Mouse (Mus musculus) stomach, postnatal 0 days (tissue): ENCODE data around the gene Ifitm6. TPM values are rescaled to one million over a fixed set of nuclear protein-coding genes. Genes with fewer than 3 reads are reported as not detected.
"Not testable (repeated sequence)": the region's sequence is repeated elsewhere in the genome, so short reads cannot be mapped to it uniquely, and the experiment has no call there.

ENCODE experiments used
- ATAC-seq: fragments of 200-750 bp; cut with Nextera tagmentation; 2 replicates; pipeline ENCODE4 v1.8.0; 2017; ENCODE audit not compliant: low FRiP score, low TSS enrichment
- DNase-seq: peaks from one replicate; pipeline ENCODE4 v3.0.0-alpha.2; 2016; ENCODE audit warnings: low spot score
- H3K27ac ChIP-seq: fragments of 300-500 bp; sonication (generic); replicated peaks from 2 replicates; pipeline ENCODE4 v1.5.1; 2014; ENCODE audit warnings: mild to moderate bottlenecking, control low read depth
- H3K27me3 ChIP-seq: fragments of 300-500 bp; sonication (generic); 2 replicates; pipeline ENCODE4 v1.6.1; 2014; ENCODE audit warnings: low read length; ENCODE audit not compliant: control insufficient read depth, insufficient read depth
- H3K36me3 ChIP-seq: fragments of 300-500 bp; sonication (generic); 2 replicates; pipeline ENCODE4 v1.6.1; 2014; ENCODE audit warnings: low read length, mixed read lengths; ENCODE audit not compliant: control insufficient read depth, insufficient read depth
- H3K4me1 ChIP-seq: fragments of 300-500 bp; sonication (generic); replicated peaks from 2 replicates; pipeline ENCODE4 v1.6.1; 2014; ENCODE audit warnings: antibody characterized with exemption; ENCODE audit not compliant: control insufficient read depth, insufficient read depth
- H3K4me2 ChIP-seq: fragments of 300-500 bp; sonication (generic); replicated peaks from 2 replicates; pipeline ENCODE4 v1.6.1; 2014; ENCODE audit warnings: low read depth, mild to moderate bottlenecking, control low read depth, moderate library complexity
- H3K4me3 ChIP-seq: fragments of 300-500 bp; sonication (generic); 2 replicates; pipeline ENCODE4 v1.5.1; 2014; ENCODE audit warnings: low read depth, low read length, control low read depth
- H3K9ac ChIP-seq: fragments of 300-500 bp; sonication (generic); 2 replicates; pipeline ENCODE4 v1.6.1; 2014; ENCODE audit warnings: mild to moderate bottlenecking, low read length, control low read depth, mixed read lengths
- H3K9me3 ChIP-seq: fragments of 300-500 bp; sonication (generic); 2 replicates; pipeline ENCODE4 v1.6.1; 2016; ENCODE audit warnings: low read length; ENCODE audit not compliant: control insufficient read depth
- CTCF ChIP-seq: IDR thresholded peaks from 2 replicates; pipeline ENCODE4 v1.5.1; 2016; ENCODE audit warnings: antibody characterized with exemption, low read depth, mild to moderate bottlenecking, moderate library complexity
- EP300 ChIP-seq: optimal IDR thresholded peaks from 2 replicates; pipeline ENCODE3; 2016; ENCODE audit warnings: antibody characterized with exemption
- WGBS: fragments of 180-500 bp; shearing (Covaris S2); extraction: QIAGEN DNeasy Blood & Tissue Kit; methylation state at CpG from one replicate; pipeline ENCODE4 v1.1.7; 2014; 5-methylcytosine and 5-hydroxymethylcytosine counted together
- polyA plus RNA-seq: library from polyadenylated mRNA; unstranded; fragments of >200 nt; fragmentation: Nextera tagmentation; extraction: Ambion mirVana; gene quantifications from 2 replicates; pipeline ENCODE4 v1.2.1, GENCODE M21; 2015

Gene Ifitm6
- polyA plus RNA-seq, 1 experiment from 2014 or later = 0.40 TPM

- 39% methylated on average over 3 of the region's 3 CpGs for WGBS
- H3K4me1 ChIP-seq = peaks cover 10% of the 10 kb centered on the region
- H3K9ac ChIP-seq = no peak overlapping the region
- ATAC-seq (no peak), DNase-seq (no peak)
- no peak overlapping the region for H3K27ac ChIP-seq
- no peak overlapping the region for H3K4me2 ChIP-seq
- no peaks in the 10 kb centered on the region for H3K9me3 ChIP-seq
- H3K27me3 ChIP-seq = no peaks in the 10 kb centered on the region
- H3K4me3 ChIP-seq = no peak overlapping the region
- no peaks in the 10 kb centered on the region for H3K36me3 ChIP-seq
- no peak for TF ChIP-seq CTCF
- no peak for TF ChIP-seq EP300
These were observed 42.3 kb downstream of the Ifitm6 start for GRCm38 (mm10) chr7:140975465-140975864.

GRCm38 (mm10) chr7:140974940-140975339, 42.8 kb downstream of the Ifitm6 start:
- TF ChIP-seq EP300 (no peak), CTCF (no peak)
- Histone ChIP-seq H3K36me3 (no peaks in the 10 kb centered on the region), H3K9me3 (no peaks in the 10 kb centered on the region), H3K4me2 (no peak overlapping the region), H3K27ac (peak overlapping the region; percentile 50), H3K27me3 (no peaks in the 10 kb centered on the region), H3K9ac (no peak overlapping the region), H3K4me1 (peaks cover 10% of the 10 kb centered on the region), H3K4me3 (no peak overlapping the region)
- 25% methylated on average over 9 of the region's 9 CpGs for WGBS
- ATAC-seq = no peak
- DNase-seq = no peak

GRCm38 (mm10) chr7:140973396-140974165, 44.1 kb downstream of the Ifitm6 start:
- Histone ChIP-seq H3K4me3 (no peak overlapping the region), H3K27ac (peak overlapping the region; percentile 49), H3K4me1 (peaks cover 12% of the 10 kb centered on the region), H3K36me3 (no peaks in the 10 kb centered on the region), H3K9ac (no peak overlapping the region), H3K4me2 (no peak overlapping the region), H3K27me3 (no peaks in the 10 kb centered on the region), H3K9me3 (no peaks in the 10 kb centered on the region)
- TF ChIP-seq EP300 (no peak), CTCF (no peak)
- 36% methylated on average over 14 of the region's 14 CpGs for WGBS
- DNase-seq = no peak
- ATAC-seq = no peak

GRCm38 (mm10) chr7:140971479-140972171, 46.1 kb downstream of the Ifitm6 start:
- Histone ChIP-seq H3K4me1 (peaks cover 15% of the 10 kb centered on the region), H3K4me3 (no peak overlapping the region), H3K27ac (peak overlapping the region; percentile 91), H3K27me3 (no peaks in the 10 kb centered on the region), H3K9ac (no peak overlapping the region), H3K4me2 (peak overlapping the region; percentile 3; the same call in 1 of the 2 replicates), H3K36me3 (no peaks in the 10 kb centered on the region), H3K9me3 (no peaks in the 10 kb centered on the region)
- DNase-seq (no peak), ATAC-seq (peak; percentile 61)
- WGBS = 48% methylated on average over 8 of the region's 8 CpGs
- TF ChIP-seq EP300 (no peak), CTCF (no peak)

GRCm38 (mm10) chr7:140970931-140971330, 46.8 kb downstream of the Ifitm6 start:
- Histone ChIP-seq H3K36me3 (no peaks in the 10 kb centered on the region), H3K27ac (peak overlapping the region; percentile 91), H3K4me3 (no peak overlapping the region), H3K9me3 (no peaks in the 10 kb centered on the region), H3K27me3 (no peaks in the 10 kb centered on the region), H3K4me2 (no peak overlapping the region), H3K9ac (no peak overlapping the region), H3K4me1 (peaks cover 15% of the 10 kb centered on the region)
- no peak for ATAC-seq
- 35% methylated on average over 7 of the region's 7 CpGs for WGBS
- no peak for DNase-seq
- TF ChIP-seq CTCF (0 out of 2 replicates have a peak, but pooled peaks have one; percentile 20), EP300 (no peak)

- not testable (repeated sequence) for ATAC-seq, H3K27me3 ChIP-seq, H3K9me3 ChIP-seq, H3K36me3 ChIP-seq, DNase-seq, H3K9ac ChIP-seq
- peak overlapping the region; percentile 13 for H3K27ac ChIP-seq
- H3K4me2 ChIP-seq = peak overlapping the region; percentile 50
- WGBS = 22% methylated on average over 3 of the region's 3 CpGs
- peaks cover 15% of the 10 kb centered on the region for H3K4me1 ChIP-seq
- peak overlapping the region; percentile 30 for H3K4me3 ChIP-seq
These were observed 49.0 kb downstream of the Ifitm6 start for GRCm38 (mm10) chr7:140968710-140969109.
